Mouse (Mus musculus) myocyte (in vitro differentiated cells): ENCODE measurements around the gene Ece2. TPM values are rescaled to one million over a fixed set of nuclear protein-coding genes. Genes with fewer than 3 reads are reported as not detected.

Source experiments
- H3K27me3 ChIP-seq: one replicate; pipeline ENCODE4 v1.6.1; 2011; ENCODE audit not compliant: control insufficient read depth, insufficient read depth, insufficient read length
- H3K36me3 ChIP-seq: one replicate; pipeline ENCODE4 v1.6.1; 2011; ENCODE audit not compliant: control insufficient read depth, insufficient read depth
- H3K4me2 ChIP-seq: one replicate; pipeline ENCODE4 v1.6.1; 2011; ENCODE audit warnings: low read depth, control low read depth
- H3K4me3 ChIP-seq: one replicate; pipeline ENCODE4 v1.5.1; 2011; ENCODE audit warnings: mild to moderate bottlenecking, control low read depth, moderate library complexity
- H3K79me2 ChIP-seq: one replicate; pipeline ENCODE4 v1.6.1; 2011; ENCODE audit not compliant: control insufficient read depth, insufficient read depth
- H3ac ChIP-seq: one replicate; pipeline ENCODE4 v1.6.1; 2011; ENCODE audit not compliant: control insufficient read depth, insufficient read length
- CEBPB ChIP-seq: IDR thresholded peaks from 2 replicates; pipeline ENCODE4 v1.6.1; 2011; ENCODE audit warnings: mild to moderate bottlenecking, moderate library complexity; ENCODE audit not compliant: poor library complexity, insufficient read depth, severe bottlenecking
- E2F4 ChIP-seq: IDR thresholded peaks from one replicate; pipeline ENCODE4 v1.6.1; 2011; ENCODE audit warnings: mild to moderate bottlenecking, control low read depth, moderate library complexity; ENCODE audit not compliant: insufficient read depth
- MAX ChIP-seq: IDR thresholded peaks from one replicate; pipeline ENCODE4 v1.6.1; 2011; ENCODE audit warnings: low read depth, mild to moderate bottlenecking, control low read depth
- MYOD1 ChIP-seq, 3 experiments: IDR thresholded peaks; one replicate each; pipeline ENCODE4 v1.6.1; 2011; ENCODE audit warnings: control low read depth in 2 of 3, low read depth in 2 of 3, mild to moderate bottlenecking in 2 of 3, moderate library complexity in 1 of 3; ENCODE audit not compliant: insufficient read length in 2 of 3, control insufficient read depth in 1 of 3
- MYOG ChIP-seq, 3 experiments: IDR thresholded peaks; one replicate each; pipeline ENCODE4 v1.6.1; 2011; ENCODE audit warnings: control low read depth in 2 of 3, low read depth in 2 of 3, mild to moderate bottlenecking in 2 of 3; ENCODE audit not compliant: insufficient read length in 2 of 3, control insufficient read depth in 1 of 3, insufficient read depth in 1 of 3
- POLR2A ChIP-seq: IDR thresholded peaks from one replicate; pipeline ENCODE4 v1.6.1; 2011; ENCODE audit warnings: low read depth, mild to moderate bottlenecking, control low read depth, moderate library complexity; ENCODE audit not compliant: insufficient read length
- POLR2AphosphoS2 ChIP-seq: IDR thresholded peaks from one replicate; pipeline ENCODE4 v1.6.1; 2011; ENCODE audit warnings: low read depth, control low read depth; ENCODE audit not compliant: insufficient read length
- REST ChIP-seq: IDR thresholded peaks from one replicate; pipeline ENCODE4 v1.6.1; 2011; ENCODE audit warnings: mild to moderate bottlenecking, control low read depth, moderate library complexity; ENCODE audit not compliant: insufficient read depth, insufficient read length
- SRF ChIP-seq: IDR thresholded peaks from one replicate; pipeline ENCODE4 v1.6.1; 2011; ENCODE audit warnings: low read depth; ENCODE audit not compliant: control insufficient read depth, insufficient read length
- TCF12 ChIP-seq: IDR thresholded peaks from one replicate; pipeline ENCODE4 v1.6.1; 2011; ENCODE audit warnings: mild to moderate bottlenecking, control low read depth; ENCODE audit not compliant: poor library complexity, insufficient read depth, severe bottlenecking
- TCF3 ChIP-seq: IDR thresholded peaks from one replicate; pipeline ENCODE4 v1.6.1; 2011; ENCODE audit warnings: low read depth, control low read depth; ENCODE audit not compliant: insufficient read length
- USF1 ChIP-seq: IDR thresholded peaks from one replicate; pipeline ENCODE4 v1.6.1; 2011; ENCODE audit warnings: low read depth, mild to moderate bottlenecking, control low read depth, moderate library complexity
- polyA plus RNA-seq: library from polyadenylated mRNA; unstranded; fragments of >200 nt; fragmentation: generic; extraction: Trizol; gene quantifications from one replicate; pipeline ENCODE4 v1.2.1, GENCODE M21; 2012; ENCODE audit warnings: missing spikeins

The Ece2 gene
- polyA plus RNA-seq, 1 experiment: 2.6 TPM

- Histone ChIP-seq H3K4me2 (no peak overlapping the region), H3K4me3 (no peak overlapping the region), H3K27me3 (no peaks in the 10 kb centered on the region), H3K36me3 (no peaks in the 10 kb centered on the region), H3K79me2 (no peaks in the 10 kb centered on the region), H3ac (no peak overlapping the region)
- TF ChIP-seq SRF (no peak), CEBPB (no peak), E2F4 (no peak), POLR2AphosphoS2 (no peak), REST (no peak)
These were observed 7.8 kb downstream of the Ece2 start for GRCm38 (mm10) chr16:20637410-20637809.

GRCm38 (mm10) chr16:20638367-20638766, 8.7 kb downstream of the Ece2 start:
- TF ChIP-seq POLR2A: no peak
- no peak for TF ChIP-seq MYOG (IDR thresholded peaks at IDR 0.05; ENCODE audit: control insufficient read depth in 1 of 3, insufficient read depth in 1 of 3, insufficient read length in 2 of 3, low read depth in 2 of 3)
- no peak for TF ChIP-seq CEBPB
- TF ChIP-seq REST: no peak
- no peak for TF ChIP-seq TCF12
- TF ChIP-seq USF1: no peak
- TF ChIP-seq SRF: no peak
- TF ChIP-seq E2F4: no peak
- TF ChIP-seq MAX: no peak
- no peak for TF ChIP-seq TCF3
- no peak for TF ChIP-seq MYOD1 (IDR thresholded peaks at IDR 0.05; ENCODE audit: control insufficient read depth in 1 of 3, insufficient read length in 2 of 3, low read depth in 2 of 3)
- no peak for TF ChIP-seq POLR2AphosphoS2
- Histone ChIP-seq H3K36me3 (no peaks in the 10 kb centered on the region), H3K4me2 (no peak overlapping the region), H3K79me2 (no peaks in the 10 kb centered on the region), H3K4me3 (no peak overlapping the region), H3K27me3 (no peaks in the 10 kb centered on the region), H3ac (no peak overlapping the region)

GRCm38 (mm10) chr16:20642161-20642560, 12.5 kb downstream of the Ece2 start:
- H3K4me2 ChIP-seq: no peak overlapping the region
- TF ChIP-seq REST (no peak), E2F4 (no peak), MYOD1 (IDR thresholded peaks at IDR 0.05; ENCODE audit: control insufficient read depth in 1 of 3, insufficient read length in 2 of 3, low read depth in 2 of 3) (no peak), SRF (no peak), POLR2A (no peak), TCF3 (no peak), TCF12 (no peak), MYOG (IDR thresholded peaks at IDR 0.05; ENCODE audit: control insufficient read depth in 1 of 3, insufficient read depth in 1 of 3, insufficient read length in 2 of 3, low read depth in 2 of 3) (no peak), CEBPB (no peak), POLR2AphosphoS2 (no peak), USF1 (no peak)
- no peak overlapping the region for H3K4me3 ChIP-seq
- no peaks in the 10 kb centered on the region for H3K36me3 ChIP-seq
- no peaks in the 10 kb centered on the region for H3K27me3 ChIP-seq
- no peaks in the 10 kb centered on the region for H3K79me2 ChIP-seq
- no peak overlapping the region for H3ac ChIP-seq

GRCm38 (mm10) chr16:20643911-20644310, 14.3 kb downstream of the Ece2 start:
- no peak for TF ChIP-seq E2F4
- no peak for TF ChIP-seq CEBPB
- no peak for TF ChIP-seq USF1
- TF ChIP-seq POLR2AphosphoS2: no peak
- TF ChIP-seq SRF: no peak
- no peak for TF ChIP-seq MYOG (IDR thresholded peaks at IDR 0.05; ENCODE audit: control insufficient read depth in 1 of 3, insufficient read depth in 1 of 3, insufficient read length in 2 of 3, low read depth in 2 of 3)
- TF ChIP-seq TCF3: no peak
- TF ChIP-seq MYOD1 (IDR thresholded peaks at IDR 0.05; ENCODE audit: control insufficient read depth in 1 of 3, insufficient read length in 2 of 3, low read depth in 2 of 3): no peak
- TF ChIP-seq TCF12: no peak
- TF ChIP-seq REST: no peak
- TF ChIP-seq MAX: no peak
- no peak for TF ChIP-seq POLR2A
- no peak overlapping the region for H3K4me2 ChIP-seq
- H3K27me3 ChIP-seq: no peaks in the 10 kb centered on the region
- H3K4me3 ChIP-seq: no peak overlapping the region
- no peak overlapping the region for H3ac ChIP-seq
- H3K36me3 ChIP-seq: no peaks in the 10 kb centered on the region
- no peaks in the 10 kb centered on the region for H3K79me2 ChIP-seq

GRCm38 (mm10) chr16:20651076-20651946, 21.7 kb downstream of the Ece2 start, which contains the start of gene Psmd2:
Gene Psmd2, plus strand, starts transcription at chr16:20651652.
- peak within 1 kb of the TSS; percentile 92 for H3K4me2 ChIP-seq
- H3K4me3 ChIP-seq: peak within 1 kb of the TSS; percentile 98
- H3K27me3 ChIP-seq: no peaks in the 10 kb centered on the region
- peaks cover 25% of the 10 kb centered on the region for H3K79me2 ChIP-seq
- H3ac ChIP-seq: peak within 1 kb of the TSS; percentile 22
- peaks cover 12% of the 10 kb centered on the region for H3K36me3 ChIP-seq
- no peak for TF ChIP-seq TCF12
- TF ChIP-seq USF1: no peak
- peak; percentile 93 for TF ChIP-seq POLR2AphosphoS2
- TF ChIP-seq MAX: no peak
- no peak for TF ChIP-seq TCF3
- TF ChIP-seq SRF: no peak
- TF ChIP-seq MYOG (IDR thresholded peaks at IDR 0.05; ENCODE audit: control insufficient read depth in 1 of 3, insufficient read depth in 1 of 3, insufficient read length in 2 of 3, low read depth in 2 of 3): peak in 2 of 3 experiments; percentile 24 to 66
- TF ChIP-seq CEBPB: no peak
- peak; percentile 98 for TF ChIP-seq POLR2A
- peak in 2 of 3 experiments; percentile 5 to 63 for TF ChIP-seq MYOD1 (IDR thresholded peaks at IDR 0.05; ENCODE audit: control insufficient read depth in 1 of 3, insufficient read length in 2 of 3, low read depth in 2 of 3)
- peak; percentile 28 for TF ChIP-seq REST
- TF ChIP-seq E2F4: no peak
